Mouse (Mus musculus) intestine, embryonic 16.5 days (tissue): ENCODE results near the gene Agpat4. TPM values are rescaled to one million over a fixed set of nuclear protein-coding genes. Genes with fewer than 3 reads are reported as not detected.

Source experiments
- ATAC-seq: fragments of 200-750 bp; cut with Nextera tagmentation; 2 replicates; pipeline ENCODE4 v1.8.0; 2017; ENCODE audit warnings: moderate TSS enrichment, moderate library complexity
- H3K27ac ChIP-seq: fragments of 300-500 bp; sonication (generic); 2 replicates; pipeline ENCODE4 v1.5.1; 2014; ENCODE audit warnings: mild to moderate bottlenecking, low read length
- H3K27me3 ChIP-seq: fragments of 300-500 bp; sonication (generic); replicated peaks from 2 replicates; pipeline ENCODE4 v1.6.1; 2014; ENCODE audit warnings: low read length, control low read depth, mixed read lengths; ENCODE audit not compliant: control insufficient read depth, insufficient read depth
- H3K36me3 ChIP-seq: fragments of 300-500 bp; sonication (generic); 2 replicates; pipeline ENCODE4 v1.6.1; 2014; ENCODE audit warnings: low read length, control low read depth; ENCODE audit not compliant: control insufficient read depth, insufficient read depth
- H3K4me1 ChIP-seq: fragments of 300-500 bp; sonication (generic); 2 replicates; pipeline ENCODE4 v1.6.1; 2014; ENCODE audit warnings: low read length, control low read depth, mixed read lengths; ENCODE audit not compliant: control insufficient read depth, insufficient read depth
- H3K4me2 ChIP-seq: fragments of 300-500 bp; sonication (generic); 2 replicates; pipeline ENCODE4 v1.6.1; 2014; ENCODE audit warnings: low read depth, low read length, control low read depth
- H3K4me3 ChIP-seq: fragments of 300-500 bp; sonication (generic); 2 replicates; pipeline ENCODE4 v1.5.1; 2014; ENCODE audit warnings: mild to moderate bottlenecking, low read length
- H3K9ac ChIP-seq: fragments of 300-500 bp; sonication (generic); 2 replicates; pipeline ENCODE4 v1.6.1; 2014; ENCODE audit warnings: low read depth, low read length
- H3K9me3 ChIP-seq: fragments of 300-500 bp; sonication (generic); 2 replicates; pipeline ENCODE4 v1.6.1; 2016; ENCODE audit warnings: low read length, control low read depth; ENCODE audit not compliant: control insufficient read depth
- WGBS: fragments of 180-500 bp; shearing (Covaris S2); extraction: QIAGEN DNeasy Blood & Tissue Kit; methylation state at CpG from one replicate; pipeline ENCODE4 v1.1.7; 2014; 5-methylcytosine and 5-hydroxymethylcytosine counted together
- polyA plus RNA-seq: library from polyadenylated mRNA; unstranded; fragments of >200 nt; fragmentation: Nextera tagmentation; extraction: Ambion mirVana; gene quantifications from 2 replicates; pipeline ENCODE4 v1.2.1, GENCODE M21; 2015

Agpat4 gene
- polyA plus RNA-seq, 1 experiment from 2014 or later: 19.2 TPM

DNA sequence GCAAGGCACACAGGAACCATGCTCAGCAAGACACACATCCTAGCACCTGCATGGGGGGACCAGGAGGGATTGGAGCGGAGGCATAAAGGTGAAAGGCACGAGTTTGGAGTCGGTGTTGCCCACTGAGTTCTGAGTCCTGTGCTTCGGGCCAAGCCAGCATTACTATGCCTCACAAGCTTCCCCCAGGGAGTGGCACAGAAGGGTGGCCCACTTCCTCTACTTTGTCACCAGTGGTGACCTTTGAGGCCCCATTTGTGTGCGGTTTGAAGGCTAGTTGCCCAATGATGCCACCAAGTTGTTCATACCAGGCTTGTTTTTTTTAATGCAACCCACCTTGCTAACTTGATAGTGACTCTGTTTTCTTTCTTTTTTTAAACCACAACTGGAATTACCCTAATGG is 55.7 kb downstream of the Agpat4 start:
- WGBS: 95% methylated on average over 5 of the region's 5 CpGs
- no peak overlapping the region for H3K9ac ChIP-seq
- peaks cover 5% of the 10 kb centered on the region for H3K9me3 ChIP-seq
- no peak overlapping the region for H3K4me3 ChIP-seq
- no peak overlapping the region for H3K4me2 ChIP-seq
- no peak for ATAC-seq
- no peaks in the 10 kb centered on the region for H3K36me3 ChIP-seq
- H3K4me1 ChIP-seq: 0 out of 2 replicates have a peak, but pooled peaks cover 6% of the 10 kb centered on the region
- H3K27me3 ChIP-seq: no peaks in the 10 kb centered on the region
- no peak overlapping the region for H3K27ac ChIP-seq

DNA sequence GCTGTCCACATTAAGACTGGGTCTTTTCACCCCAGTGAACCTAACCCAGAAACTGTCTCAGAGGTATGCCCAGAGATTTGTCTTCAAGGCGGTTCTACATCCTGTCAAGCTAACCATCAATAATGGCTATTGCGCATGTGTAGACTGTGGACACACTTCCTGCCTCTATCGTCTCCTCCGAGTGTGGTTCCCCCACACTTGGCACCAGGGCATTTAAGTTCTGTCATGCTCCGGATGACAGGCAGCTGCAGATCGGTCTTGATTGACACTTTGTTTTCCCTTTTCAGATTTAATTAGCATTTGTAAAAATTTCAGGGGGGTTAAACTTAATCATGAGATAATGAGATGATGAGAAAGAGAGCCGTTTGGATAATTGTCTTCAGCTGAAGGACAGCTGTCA is 56.4 kb downstream of the Agpat4 start:
- 0 out of 2 replicates have a peak, but pooled peaks cover 3% of the 10 kb centered on the region for H3K4me1 ChIP-seq
- no peak for ATAC-seq
- no peak overlapping the region for H3K9ac ChIP-seq
- WGBS: 76% methylated on average over 7 of the region's 7 CpGs
- no peaks in the 10 kb centered on the region for H3K27me3 ChIP-seq
- H3K4me2 ChIP-seq: no peak overlapping the region
- H3K9me3 ChIP-seq: peaks cover 5% of the 10 kb centered on the region
- H3K27ac ChIP-seq: no peak overlapping the region
- H3K36me3 ChIP-seq: no peaks in the 10 kb centered on the region
- H3K4me3 ChIP-seq: no peak overlapping the region

DNA sequence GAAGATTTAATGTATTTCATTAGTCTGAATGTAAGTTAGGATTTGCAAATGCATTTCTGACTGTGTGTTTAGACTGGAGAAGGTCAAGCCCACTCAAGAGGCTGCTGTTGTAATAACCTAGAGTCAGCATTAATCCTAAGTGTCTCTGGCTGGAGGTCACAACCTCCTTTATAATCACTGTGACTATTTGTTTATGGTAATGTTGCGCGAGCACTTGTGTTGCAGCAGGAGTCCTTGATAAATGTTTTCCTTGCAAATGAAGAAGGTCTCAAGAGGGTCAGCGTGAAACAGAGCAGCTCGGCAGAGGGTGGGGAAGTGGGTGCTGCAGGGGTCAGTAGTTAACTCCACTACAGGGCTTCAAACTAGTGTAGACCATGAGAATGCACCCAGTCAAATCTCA is 57.1 kb downstream of the Agpat4 start:
- 0 out of 2 replicates have a peak, but pooled peaks cover 3% of the 10 kb centered on the region for H3K4me1 ChIP-seq
- no peak overlapping the region for H3K9ac ChIP-seq
- H3K4me2 ChIP-seq: no peak overlapping the region
- no peaks in the 10 kb centered on the region for H3K27me3 ChIP-seq
- ATAC-seq: no peak
- no peak overlapping the region for H3K27ac ChIP-seq
- WGBS: 25% methylated on average over 4 of the region's 4 CpGs
- H3K4me3 ChIP-seq: no peak overlapping the region
- H3K36me3 ChIP-seq: no peaks in the 10 kb centered on the region
- H3K9me3 ChIP-seq: peaks cover 5% of the 10 kb centered on the region

DNA sequence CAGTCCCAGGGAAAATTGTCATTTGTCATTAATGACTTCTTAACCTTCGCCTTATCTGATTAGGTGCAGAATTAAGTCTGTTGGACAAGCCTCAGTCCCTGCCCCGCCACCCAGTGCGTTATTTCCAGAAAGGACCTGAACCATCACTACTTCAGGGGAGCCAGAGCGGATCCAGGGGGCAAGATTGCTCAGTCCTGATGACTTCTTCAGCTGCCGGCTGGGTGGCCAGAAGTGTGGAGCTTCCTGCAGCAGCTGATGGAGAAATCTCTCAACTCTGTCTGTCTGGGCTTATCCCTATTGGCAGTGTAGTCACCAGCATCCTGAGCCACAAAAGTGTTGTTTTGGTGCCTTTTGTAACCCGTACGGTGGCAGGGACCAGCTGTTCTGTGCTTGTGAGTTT is 60.8 kb downstream of the Agpat4 start:
- Histone ChIP-seq H3K4me1 (no peaks in the 10 kb centered on the region), H3K36me3 (no peaks in the 10 kb centered on the region), H3K4me3 (no peak overlapping the region), H3K9me3 (peaks cover 5% of the 10 kb centered on the region), H3K27me3 (no peaks in the 10 kb centered on the region), H3K4me2 (no peak overlapping the region), H3K27ac (no peak overlapping the region), H3K9ac (no peak overlapping the region)
- 80% methylated on average over 7 of the region's 7 CpGs for WGBS
- no peak for ATAC-seq

DNA sequence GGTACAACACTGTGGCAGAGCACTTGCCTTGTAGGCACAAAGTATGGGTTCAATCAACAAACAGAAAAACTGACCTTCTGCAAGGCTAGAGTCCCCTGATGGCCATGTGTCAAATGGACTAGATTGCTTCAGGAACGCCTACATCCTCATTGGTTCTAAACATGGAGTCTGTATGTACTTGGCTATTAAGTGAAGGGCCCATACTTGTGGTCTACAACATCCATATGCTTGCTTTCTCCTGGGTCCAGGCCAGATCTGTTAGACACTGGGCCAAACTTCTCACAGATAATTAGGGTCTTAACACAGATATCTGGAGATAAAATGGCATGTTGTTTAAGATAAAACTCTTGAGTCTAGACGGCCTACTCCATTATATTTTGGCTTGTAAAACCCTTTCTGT is 61.3 kb downstream of the Agpat4 start:
- Histone ChIP-seq H3K9me3 (peaks cover 5% of the 10 kb centered on the region), H3K9ac (no peak overlapping the region), H3K4me1 (no peaks in the 10 kb centered on the region), H3K36me3 (no peaks in the 10 kb centered on the region), H3K27ac (no peak overlapping the region), H3K4me2 (no peak overlapping the region), H3K27me3 (no peaks in the 10 kb centered on the region), H3K4me3 (no peak overlapping the region)
- 73% methylated on average over 2 of the region's 2 CpGs for WGBS
- no peak for ATAC-seq

DNA sequence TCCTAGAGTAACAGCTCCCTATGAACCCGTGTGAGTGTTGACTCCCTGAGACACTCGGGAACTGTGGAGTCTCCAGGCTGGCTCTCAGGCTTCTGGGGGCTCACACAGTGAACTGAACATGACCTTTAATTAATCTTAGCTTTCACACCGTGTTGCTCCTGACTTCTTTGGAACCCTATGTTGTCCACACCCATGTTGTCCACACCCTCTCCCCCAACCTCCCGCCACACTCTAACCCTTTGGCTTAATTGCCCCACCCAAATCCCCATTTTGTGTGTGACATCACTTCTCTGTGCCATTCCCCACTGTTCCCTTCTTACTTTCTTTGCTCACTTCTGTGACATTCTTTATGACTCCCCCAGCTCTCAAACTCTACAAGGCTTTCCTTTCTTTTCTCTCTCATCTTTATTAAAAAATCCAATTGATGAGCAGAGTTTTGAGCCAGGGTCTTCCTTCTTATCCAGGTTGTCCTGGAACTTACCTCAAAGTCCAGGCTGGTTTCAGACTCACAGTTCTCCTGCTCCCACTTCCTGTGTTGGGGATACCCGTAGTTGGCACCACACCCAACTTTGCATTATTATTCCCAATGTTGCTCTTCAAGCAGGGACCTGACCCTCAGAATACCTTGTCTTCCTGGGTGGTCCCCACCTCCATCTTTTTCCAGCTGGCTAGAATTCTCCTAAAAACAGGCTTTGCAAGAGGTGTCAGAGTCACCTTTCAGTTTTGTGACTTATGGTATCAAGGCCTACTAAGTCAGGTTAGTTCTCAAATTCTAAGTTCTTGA is 64.4 kb downstream of the Agpat4 start:
- no peak overlapping the region for H3K4me3 ChIP-seq
- 71% methylated on average over 5 of the region's 5 CpGs for WGBS
- H3K4me1 ChIP-seq: no peaks in the 10 kb centered on the region
- H3K4me2 ChIP-seq: no peak overlapping the region
- no peaks in the 10 kb centered on the region for H3K27me3 ChIP-seq
- H3K9me3 ChIP-seq: no peaks in the 10 kb centered on the region
- H3K27ac ChIP-seq: no peak overlapping the region
- H3K9ac ChIP-seq: no peak overlapping the region
- ATAC-seq: 0 out of 2 replicates have a peak, but pooled peaks have one; percentile 36
- H3K36me3 ChIP-seq: no peaks in the 10 kb centered on the region

DNA sequence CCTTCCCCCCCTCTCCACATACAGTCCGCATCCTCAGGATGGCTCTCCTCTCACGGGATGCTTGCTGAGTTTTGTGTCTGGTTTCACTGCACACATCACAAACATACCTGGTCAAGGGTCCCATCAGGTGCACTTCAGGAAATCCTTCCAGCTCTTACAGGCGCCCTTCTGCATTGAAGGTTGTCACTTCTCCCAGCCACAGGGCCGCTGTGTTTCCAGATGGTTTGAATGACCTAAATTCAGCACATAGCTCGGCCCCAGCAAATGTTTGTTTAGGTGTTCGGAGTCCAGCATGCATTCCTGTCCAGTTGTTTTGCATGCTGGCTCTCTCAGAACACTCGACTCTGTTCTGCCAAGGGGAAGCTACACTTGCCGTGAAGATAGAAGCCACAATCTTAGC is 65.8 kb downstream of the Agpat4 start:
- no peaks in the 10 kb centered on the region for H3K36me3 ChIP-seq
- no peak overlapping the region for H3K4me2 ChIP-seq
- no peak overlapping the region for H3K4me3 ChIP-seq
- 70% methylated on average over 8 of the region's 8 CpGs for WGBS
- no peak overlapping the region for H3K9ac ChIP-seq
- no peaks in the 10 kb centered on the region for H3K4me1 ChIP-seq
- H3K27me3 ChIP-seq: no peaks in the 10 kb centered on the region
- H3K9me3 ChIP-seq: no peaks in the 10 kb centered on the region
- H3K27ac ChIP-seq: no peak overlapping the region
- no peak for ATAC-seq

DNA sequence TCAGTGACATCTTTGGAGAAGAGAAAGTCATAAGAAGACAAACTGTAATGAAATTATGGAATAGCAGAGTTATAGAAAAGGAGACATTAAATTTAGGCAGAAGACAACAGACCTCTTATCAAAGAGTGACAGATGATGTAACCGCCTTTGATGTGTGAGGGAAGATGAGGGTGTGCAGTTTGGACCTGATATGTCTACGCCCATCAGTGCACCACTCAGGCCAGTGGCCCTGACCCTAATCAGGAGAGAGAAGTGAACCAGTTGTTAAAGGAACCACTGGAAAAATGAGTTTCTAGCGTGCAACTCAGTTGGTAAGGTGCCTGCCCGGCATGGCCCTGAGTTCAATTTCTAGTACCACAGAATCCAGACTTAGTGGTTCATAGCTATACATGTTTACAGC is 67.4 kb downstream of the Agpat4 start:
- WGBS: 95% methylated on average over 4 of the region's 4 CpGs
- Histone ChIP-seq H3K36me3 (no peaks in the 10 kb centered on the region), H3K4me2 (no peak overlapping the region), H3K27ac (no peak overlapping the region), H3K27me3 (no peaks in the 10 kb centered on the region), H3K9me3 (no peaks in the 10 kb centered on the region), H3K4me1 (no peaks in the 10 kb centered on the region), H3K4me3 (no peak overlapping the region), H3K9ac (no peak overlapping the region)
- peak; percentile 73 for ATAC-seq

DNA sequence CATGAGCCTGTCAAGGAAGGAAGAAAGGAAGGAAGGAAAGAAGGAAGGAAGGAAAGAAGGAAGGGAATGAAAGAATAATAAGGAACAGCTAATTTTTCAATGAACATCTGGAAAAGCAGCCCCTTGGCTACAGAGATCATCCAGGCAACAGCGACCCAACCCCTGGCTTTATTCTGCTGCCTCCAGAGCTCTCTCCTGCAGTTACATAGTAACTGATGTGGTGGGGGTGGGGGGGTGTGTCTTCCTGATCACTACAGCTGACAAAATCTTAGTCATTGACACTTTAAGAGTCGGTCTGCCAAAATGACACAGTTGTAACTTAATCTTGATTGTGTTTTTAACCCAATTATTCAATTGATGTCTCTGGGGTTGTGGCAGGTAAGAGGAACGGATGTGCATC is 67.8 kb downstream of the Agpat4 start:
- no peaks in the 10 kb centered on the region for H3K9me3 ChIP-seq
- H3K27ac ChIP-seq: no peak overlapping the region
- no peaks in the 10 kb centered on the region for H3K27me3 ChIP-seq
- no peak overlapping the region for H3K9ac ChIP-seq
- H3K4me3 ChIP-seq: no peak overlapping the region
- H3K4me2 ChIP-seq: no peak overlapping the region
- no peaks in the 10 kb centered on the region for H3K36me3 ChIP-seq
- WGBS: 83% methylated on average over 3 of the region's 3 CpGs
- no peaks in the 10 kb centered on the region for H3K4me1 ChIP-seq
- no peak for ATAC-seq

DNA sequence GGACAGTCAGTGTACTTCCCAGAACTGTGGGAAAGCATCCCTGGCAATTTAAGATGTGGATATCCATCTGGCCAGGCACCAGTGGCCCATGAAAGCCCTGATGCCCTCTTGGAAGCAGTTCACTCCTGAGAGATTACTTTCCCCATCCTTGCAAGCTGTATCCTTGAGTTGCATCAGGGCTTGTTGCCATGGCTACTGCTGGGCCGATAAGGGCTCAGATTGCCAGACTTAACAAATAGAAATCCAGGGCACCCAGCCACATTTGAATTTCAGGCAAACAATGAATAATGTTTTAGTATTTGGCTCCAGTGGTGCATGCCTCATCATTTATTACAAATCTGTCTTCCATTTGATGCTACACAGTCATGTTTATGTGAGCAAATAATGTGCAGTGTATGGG is 69.3 kb downstream of the Agpat4 start:
- WGBS: 45% methylated on average over 1 of the region's 1 CpGs
- Histone ChIP-seq H3K27ac (no peak overlapping the region), H3K4me3 (no peak overlapping the region), H3K4me2 (no peak overlapping the region), H3K4me1 (no peaks in the 10 kb centered on the region), H3K27me3 (no peaks in the 10 kb centered on the region), H3K9me3 (no peaks in the 10 kb centered on the region), H3K9ac (no peak overlapping the region), H3K36me3 (no peaks in the 10 kb centered on the region)
- no peak for ATAC-seq
